ENCODE assay signal across 22 mouse cellular contexts in genomic region chr2:167767371-167767770, GRCm38 (mm10).
A peak's percentile ranks its signal among the peaks of the same experiment; 100 is the strongest.
DNase-seq lines count a peak whose midpoint lies in the region; ATAC-seq and TF ChIP-seq lines count a peak whose summit lies in the region.
"Had no signal": no experiment of that assay in that cellular context is flagged by ENCODE, and none has a peak within 500 bp of the region (broad histone marks: within the 10 kb centered on the region; RNA-seq: fewer than 3 reads in every experiment).

No protein-coding gene starts in this region.

- H3K27ac ChIP-seq in kidney, embryonic 16.5 days (ENCODE audit: low read length) = no peak overlapping the region
- peak overlapping the region; percentile 8; the same call in 1 of the 2 replicates for H3K27ac ChIP-seq in liver, adult 2 months (replicated peaks; ENCODE audit: insufficient read depth, low read depth, low read length)
- 0 out of 2 replicates have a peak overlapping the region, but pooled peaks have one; percentile 16 for H3K27ac ChIP-seq in stomach, embryonic 15.5 days
- no peak overlapping the region for H3K27ac ChIP-seq in stomach, postnatal 0 days (replicated peaks)
- 0 out of 2 replicates have a peak overlapping the region, but pooled peaks have one; percentile 43 for H3K27ac ChIP-seq in limb, embryonic 15.5 days
- H3K27ac ChIP-seq: embryonic facial prominence, embryonic 13.5 days; forebrain, embryonic 12.5 days; forebrain, embryonic 15.5 days; hindbrain, embryonic 12.5 days had no signal

- peaks cover 20% of the 10 kb centered on the region for H3K4me1 ChIP-seq in kidney, embryonic 16.5 days (ENCODE audit: insufficient read depth, low read length)
- H3K4me1 ChIP-seq in liver, adult 2 months (ENCODE audit: control insufficient read depth, insufficient read depth, low read length) = peaks cover 20% of the 10 kb centered on the region
- peaks cover 28% of the 10 kb centered on the region for H3K4me1 ChIP-seq in stomach, embryonic 15.5 days
- H3K4me1 ChIP-seq in stomach, postnatal 0 days (replicated peaks; ENCODE audit: control insufficient read depth, insufficient read depth) = peaks cover 8% of the 10 kb centered on the region; the same call in 1 of the 2 replicates
- peaks cover 34% of the 10 kb centered on the region for H3K4me1 ChIP-seq in limb, embryonic 15.5 days

- H3K27me3 ChIP-seq in kidney, embryonic 16.5 days (ENCODE audit: insufficient read depth, low read length) = no peaks in the 10 kb centered on the region
- no peaks in the 10 kb centered on the region for H3K27me3 ChIP-seq in liver, adult 2 months (ENCODE audit: control insufficient read depth, insufficient read depth, low read length)
- no peaks in the 10 kb centered on the region for H3K27me3 ChIP-seq in stomach, embryonic 15.5 days (replicated peaks)
- H3K27me3 ChIP-seq in stomach, postnatal 0 days (ENCODE audit: control insufficient read depth, insufficient read depth, low read length) = no peaks in the 10 kb centered on the region
- no peaks in the 10 kb centered on the region for H3K27me3 ChIP-seq in limb, embryonic 15.5 days
- H3K27me3 ChIP-seq: embryonic facial prominence, embryonic 13.5 days; forebrain, embryonic 12.5 days; forebrain, embryonic 15.5 days; hindbrain, embryonic 12.5 days had no signal

- TF ChIP-seq CTCF in liver, adult 2 months (IDR thresholded peaks at IDR 0.05; ENCODE audit: low read depth, low read length) = no peak
- no peak for TF ChIP-seq CTCF in stomach, postnatal 0 days (IDR thresholded peaks at IDR 0.05; ENCODE audit: low read depth)

- 78% methylated on average over 8 of the region's 8 CpGs for WGBS in kidney, embryonic 16.5 days
- 39% methylated on average over 8 of the region's 8 CpGs for WGBS in liver, adult 2 months
- 78% methylated on average over 8 of the region's 8 CpGs for WGBS in stomach, embryonic 15.5 days
- 81% methylated on average over 8 of the region's 8 CpGs for WGBS in stomach, postnatal 0 days
- 84% methylated on average over 8 of the region's 8 CpGs for WGBS in limb, embryonic 15.5 days

- H3K4me3 ChIP-seq in kidney, embryonic 16.5 days (ENCODE audit: low read length) = no peak overlapping the region
- H3K4me3 ChIP-seq in liver, adult 2 months (ENCODE audit: insufficient read depth, low read depth, low read length) = no peak overlapping the region
- H3K4me3 ChIP-seq in stomach, embryonic 15.5 days (replicated peaks) = no peak overlapping the region
- H3K4me3 ChIP-seq in stomach, postnatal 0 days (ENCODE audit: low read depth, low read length) = no peak overlapping the region
- H3K4me3 ChIP-seq in limb, embryonic 15.5 days = no peak overlapping the region
- H3K4me3 ChIP-seq: embryonic facial prominence, embryonic 10.5 days; embryonic facial prominence, embryonic 13.5 days; erythroblast, embryonic 14.5 days; forebrain, embryonic 12.5 days; forebrain, embryonic 15.5 days; hindbrain, embryonic 12.5 days had no signal

- H3K9ac ChIP-seq in kidney, embryonic 16.5 days (replicated peaks; ENCODE audit: low read length) = no peak overlapping the region
- no peak overlapping the region for H3K9ac ChIP-seq in liver, adult 2 months (ENCODE audit: low read depth, low read length)
- H3K9ac ChIP-seq in stomach, embryonic 15.5 days = no peak overlapping the region
- H3K9ac ChIP-seq in stomach, postnatal 0 days (ENCODE audit: low read length) = no peak overlapping the region
- no peak overlapping the region for H3K9ac ChIP-seq in limb, embryonic 15.5 days
- H3K9ac ChIP-seq: embryonic facial prominence, embryonic 13.5 days; forebrain, embryonic 12.5 days; forebrain, embryonic 15.5 days; hindbrain, embryonic 12.5 days had no signal

- no peak for TF ChIP-seq EP300 in stomach, postnatal 0 days (optimal IDR thresholded peaks at IDR 0.05)

- H3K4me2 ChIP-seq in kidney, embryonic 16.5 days (replicated peaks; ENCODE audit: low read depth, low read length) = no peak overlapping the region
- H3K4me2 ChIP-seq in stomach, embryonic 15.5 days = no peak overlapping the region
- no peak overlapping the region for H3K4me2 ChIP-seq in stomach, postnatal 0 days (replicated peaks; ENCODE audit: low read depth)
- no peak overlapping the region for H3K4me2 ChIP-seq in limb, embryonic 15.5 days
- H3K4me2 ChIP-seq: embryonic facial prominence, embryonic 13.5 days; forebrain, embryonic 12.5 days; forebrain, embryonic 15.5 days; heart, embryonic 11.5 days; hindbrain, embryonic 12.5 days had no signal

- H3K9me3 ChIP-seq in kidney, embryonic 16.5 days (ENCODE audit: low read length) = no peaks in the 10 kb centered on the region
- no peaks in the 10 kb centered on the region for H3K9me3 ChIP-seq in stomach, embryonic 15.5 days
- no peaks in the 10 kb centered on the region for H3K9me3 ChIP-seq in stomach, postnatal 0 days (ENCODE audit: control insufficient read depth, low read length)
- H3K9me3 ChIP-seq in limb, embryonic 15.5 days = no peaks in the 10 kb centered on the region
- H3K9me3 ChIP-seq: embryonic facial prominence, embryonic 10.5 days; embryonic facial prominence, embryonic 13.5 days; forebrain, embryonic 12.5 days; forebrain, embryonic 15.5 days; hindbrain, embryonic 12.5 days had no signal

- H3K79me2 ChIP-seq in liver, adult 2 months (ENCODE audit: control insufficient read depth, insufficient read depth, low read length) = no peaks in the 10 kb centered on the region

- no peaks in the 10 kb centered on the region for H3K36me3 ChIP-seq in kidney, embryonic 16.5 days (ENCODE audit: insufficient read depth, low read length)
- no peaks in the 10 kb centered on the region for H3K36me3 ChIP-seq in liver, adult 2 months (ENCODE audit: control insufficient read depth, insufficient read depth, low read length)
- no peaks in the 10 kb centered on the region for H3K36me3 ChIP-seq in stomach, embryonic 15.5 days
- H3K36me3 ChIP-seq in stomach, postnatal 0 days (ENCODE audit: control insufficient read depth, insufficient read depth, low read length) = no peaks in the 10 kb centered on the region
- H3K36me3 ChIP-seq in limb, embryonic 15.5 days = no peaks in the 10 kb centered on the region
- H3K36me3 ChIP-seq: embryonic facial prominence, embryonic 10.5 days; embryonic facial prominence, embryonic 13.5 days; forebrain, embryonic 12.5 days; forebrain, embryonic 15.5 days; hindbrain, embryonic 12.5 days had no signal

- ATAC-seq in kidney, embryonic 16.5 days (ENCODE audit: low FRiP score, low TSS enrichment) = no peak
- no peak for ATAC-seq in stomach, embryonic 15.5 days (ENCODE audit: insufficient read depth, low FRiP score, low read depth)
- no peak for ATAC-seq in stomach, postnatal 0 days (ENCODE audit: low FRiP score, low TSS enrichment)
- no peak for ATAC-seq in limb, embryonic 15.5 days (ENCODE audit: insufficient number of reproducible peaks, low FRiP score, low TSS enrichment, low read depth)
- no peak for ATAC-seq in megakaryocyte-erythroid progenitor cell, adult 5-6 weeks (replicated peaks; ENCODE audit: low FRiP score, low TSS enrichment, poor library complexity, severe bottlenecking)
- ATAC-seq: activated CD4-positive, CD25-positive, alpha-beta regulatory T cell, adult 4 months; CD4-positive, CD25-positive, alpha-beta regulatory T cell, adult 4 months had no signal

- TF ChIP-seq POLR2A in liver, adult 2 months (IDR thresholded peaks at IDR 0.05; ENCODE audit: extremely low read depth, insufficient read depth, low read length) = no peak

- peak; percentile 20 for DNase-seq in kidney, adult 9 months
- DNase-seq in liver, adult 2 months (ENCODE audit: extremely low read depth, low read depth, low spot score) = peak; percentile 84
- no peak for DNase-seq in liver
- DNase-seq in stomach, postnatal 0 days (ENCODE audit: low spot score) = no peak
- DNase-seq: adrenal gland, adult 8-10 months; cerebellum, adult 11-12 months; cerebellum, adult 8-10 months; embryo, embryonic 11 days; gastrocnemius, postnatal 10 days had no signal

Comparison
In these comparisons a context has a peak if more than half of its experiments do, and no peak if none do; other contexts are left out.
1. DNase-seq: peak in kidney, adult 9 months (single experiment) and liver, adult 2 months (single experiment); none in liver (single experiment) and stomach, postnatal 0 days (single experiment).
2. H3K27ac ChIP-seq: peak in liver, adult 2 months (single experiment), stomach, embryonic 15.5 days (single experiment) and limb, embryonic 15.5 days (single experiment); none in kidney, embryonic 16.5 days (single experiment) and stomach, postnatal 0 days (single experiment).